Mouse (Mus musculus): ENCODE measurements around the gene Gk5. TPM values are rescaled to one million over a fixed set of nuclear protein-coding genes. Genes with fewer than 3 reads are reported as not detected.
"Not testable (repeated sequence)": the region's sequence is repeated elsewhere in the genome, so short reads cannot be mapped to it uniquely, and the experiment has no call there.

Gk5 gene
- polyA plus RNA-seq, 1 experiment from 2014 or later = 0.38 TPM

DNA sequence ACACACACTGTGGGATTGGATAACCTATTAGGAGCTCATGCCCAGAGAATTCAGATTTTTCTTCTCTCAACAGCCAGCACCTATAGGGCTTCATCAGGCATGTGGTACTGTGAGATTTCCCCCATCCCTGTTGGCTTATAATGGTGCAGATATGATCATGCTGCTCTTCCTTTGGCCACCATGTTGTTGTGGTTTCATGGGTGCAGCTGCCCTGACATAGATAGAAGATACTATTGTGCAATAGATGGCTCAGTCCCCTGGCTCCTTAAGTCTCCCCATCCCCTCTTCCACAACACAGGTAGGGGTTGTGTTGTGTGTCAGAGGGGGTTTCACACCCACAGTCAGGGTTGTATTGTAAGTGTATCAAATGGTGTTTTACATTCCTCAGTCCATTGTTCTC is 25.7 kb downstream of the Gk5 start:
- Histone ChIP-seq H3K4me2 (no peak overlapping the region), H3K36me3 (replicated peaks) (no peaks in the 10 kb centered on the region), H3K4me3 (replicated peaks) (no peak overlapping the region), H3K9me3 (replicated peaks) (no peaks in the 10 kb centered on the region), H3K27ac (replicated peaks) (no peak overlapping the region), H3K27me3 (no peaks in the 10 kb centered on the region), H3K9ac (no peak overlapping the region), H3K4me1 (replicated peaks) (no peaks in the 10 kb centered on the region)
- no peak for ATAC-seq (ENCODE audit: insufficient read depth)

- Histone ChIP-seq H3K36me3 (replicated peaks) (no peaks in the 10 kb centered on the region), H3K27me3 (no peaks in the 10 kb centered on the region), H3K4me3 (replicated peaks) (no peak overlapping the region), H3K9ac (no peak overlapping the region), H3K4me2 (no peak overlapping the region), H3K27ac (replicated peaks) (no peak overlapping the region), H3K9me3 (replicated peaks) (no peaks in the 10 kb centered on the region), H3K4me1 (replicated peaks) (no peaks in the 10 kb centered on the region)
- 68% methylated on average over 7 of the region's 7 CpGs for WGBS (ENCODE audit: insufficient replicate concordance)
- no peak for ATAC-seq (ENCODE audit: insufficient read depth)
These were observed 33.6 kb downstream of the Gk5 start for GRCm38 (mm10) chr9:96152801-96153200.

DNA sequence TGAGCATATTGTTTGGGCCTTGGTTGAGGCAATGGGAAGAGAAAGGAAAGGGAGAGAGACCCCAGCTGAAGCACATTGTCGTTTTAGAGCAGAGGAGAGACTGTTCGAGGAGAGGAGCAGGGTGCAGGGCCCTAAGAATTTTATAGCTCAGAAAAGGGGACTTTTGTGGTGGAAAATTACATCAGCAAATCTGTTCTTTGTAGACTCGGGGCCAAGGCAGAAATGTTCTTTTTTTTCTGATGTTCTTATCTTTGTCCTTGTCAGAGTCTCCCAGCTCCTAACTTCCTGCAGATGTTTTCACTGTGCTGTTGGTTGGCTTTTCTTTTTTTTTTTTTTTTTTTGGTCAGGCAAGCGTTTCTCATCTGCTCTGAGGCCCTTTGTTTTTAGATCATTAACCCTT is 39.3 kb downstream of the Gk5 start:
- Histone ChIP-seq H3K36me3 (replicated peaks) (no peaks in the 10 kb centered on the region), H3K4me3 (replicated peaks) (no peak overlapping the region), H3K4me1 (replicated peaks) (no peaks in the 10 kb centered on the region), H3K4me2 (no peak overlapping the region), H3K27me3 (no peaks in the 10 kb centered on the region), H3K9ac (no peak overlapping the region), H3K27ac (replicated peaks) (no peak overlapping the region), H3K9me3 (replicated peaks) (no peaks in the 10 kb centered on the region)
- WGBS (ENCODE audit: insufficient replicate concordance) = 10% methylated on average over 4 of the region's 4 CpGs
- ATAC-seq (ENCODE audit: insufficient read depth) = no peak

- no peak overlapping the region for H3K27ac ChIP-seq (replicated peaks)
- no peaks in the 10 kb centered on the region for H3K4me1 ChIP-seq (replicated peaks)
- no peaks in the 10 kb centered on the region for H3K27me3 ChIP-seq
- H3K9ac ChIP-seq = no peak overlapping the region
- no peak for ATAC-seq (ENCODE audit: insufficient read depth)
- no peak overlapping the region for H3K4me3 ChIP-seq (replicated peaks)
- H3K9me3 ChIP-seq (replicated peaks) = no peaks in the 10 kb centered on the region
- WGBS (ENCODE audit: insufficient replicate concordance) = 46% methylated on average over 3 of the region's 3 CpGs
- no peaks in the 10 kb centered on the region for H3K36me3 ChIP-seq (replicated peaks)
- no peak overlapping the region for H3K4me2 ChIP-seq
These were observed 39.9 kb downstream of the Gk5 start for GRCm38 (mm10) chr9:96159047-96159446.

- Histone ChIP-seq H3K4me3 (replicated peaks) (no peak overlapping the region), H3K27me3 (no peaks in the 10 kb centered on the region), H3K9me3 (replicated peaks) (no peaks in the 10 kb centered on the region), H3K4me1 (replicated peaks) (no peaks in the 10 kb centered on the region), H3K36me3 (replicated peaks) (no peaks in the 10 kb centered on the region), H3K9ac (no peak overlapping the region), H3K27ac (replicated peaks) (no peak overlapping the region), H3K4me2 (no peak overlapping the region)
- no peak for ATAC-seq (ENCODE audit: insufficient read depth)
- WGBS (ENCODE audit: insufficient replicate concordance) = 81% methylated on average over 3 of the region's 3 CpGs
These were observed 41.6 kb downstream of the Gk5 start for GRCm38 (mm10) chr9:96160767-96161166.

GRCm38 (mm10) chr9:96162421-96162820 is 43.3 kb downstream of the Gk5 start:
- Histone ChIP-seq H3K4me1 (replicated peaks) (no peaks in the 10 kb centered on the region), H3K9me3 (replicated peaks) (no peaks in the 10 kb centered on the region), H3K27ac (replicated peaks) (no peak overlapping the region), H3K27me3 (no peaks in the 10 kb centered on the region), H3K4me3 (replicated peaks) (no peak overlapping the region), H3K9ac (no peak overlapping the region), H3K4me2 (no peak overlapping the region), H3K36me3 (replicated peaks) (no peaks in the 10 kb centered on the region)
- 67% methylated on average over 5 of the region's 5 CpGs for WGBS (ENCODE audit: insufficient replicate concordance)
- no peak for ATAC-seq (ENCODE audit: insufficient read depth)

DNA sequence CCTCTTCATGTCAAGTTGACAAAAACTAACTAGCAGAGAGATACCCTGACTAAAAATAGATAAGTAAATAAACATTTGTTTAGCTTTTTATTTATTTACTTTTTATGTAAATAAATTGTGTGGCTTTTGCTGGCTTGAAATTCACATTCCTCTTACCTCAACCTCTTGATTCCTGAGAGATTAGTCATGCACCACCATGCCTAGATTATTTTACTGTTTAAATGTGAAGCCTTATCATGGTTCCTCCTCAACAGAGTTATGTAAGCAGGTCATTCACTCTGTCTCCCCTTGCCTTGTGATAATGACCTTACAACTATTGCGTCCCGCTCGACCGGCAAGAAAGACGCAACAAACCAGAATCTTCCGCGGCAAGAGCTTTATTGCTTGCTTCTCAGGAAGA is 44.3 kb downstream of the Gk5 start:
- H3K9ac ChIP-seq = no peak overlapping the region
- no peak overlapping the region for H3K4me3 ChIP-seq (replicated peaks)
- H3K27ac ChIP-seq (replicated peaks) = no peak overlapping the region
- no peak overlapping the region for H3K4me2 ChIP-seq
- WGBS (ENCODE audit: insufficient replicate concordance) = 89% methylated on average over 7 of the region's 7 CpGs
- no peaks in the 10 kb centered on the region for H3K9me3 ChIP-seq (replicated peaks)
- H3K4me1 ChIP-seq (replicated peaks) = no peaks in the 10 kb centered on the region
- no peaks in the 10 kb centered on the region for H3K27me3 ChIP-seq
- H3K36me3 ChIP-seq (replicated peaks) = no peaks in the 10 kb centered on the region
- ATAC-seq (ENCODE audit: insufficient read depth) = no peak

DNA sequence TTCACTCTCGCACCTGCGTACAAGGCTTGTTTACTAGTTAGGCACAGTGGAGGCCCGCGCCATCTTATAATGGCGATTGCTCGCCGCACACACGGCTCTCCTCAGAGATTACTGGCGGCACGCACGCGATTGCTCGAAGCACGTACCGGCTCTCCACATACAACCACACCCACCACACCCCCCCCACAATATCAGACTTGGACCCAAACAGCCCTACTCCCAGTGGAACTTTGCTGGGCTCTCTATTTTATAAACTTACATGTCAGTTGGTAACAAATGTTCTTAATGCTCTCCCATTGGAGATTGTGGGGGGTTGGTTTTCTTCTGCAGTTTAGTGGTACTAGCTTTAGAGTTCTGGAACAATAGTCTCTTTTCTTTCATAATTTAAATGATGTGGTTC is 44.8 kb downstream of the Gk5 start:
- not testable (repeated sequence) for H3K4me3 ChIP-seq (replicated peaks); H3K36me3 ChIP-seq (replicated peaks); H3K27me3 ChIP-seq; H3K27ac ChIP-seq (replicated peaks); H3K9me3 ChIP-seq (replicated peaks); H3K4me2 ChIP-seq; H3K4me1 ChIP-seq (replicated peaks); ATAC-seq (ENCODE audit: insufficient read depth); H3K9ac ChIP-seq
- WGBS (ENCODE audit: insufficient replicate concordance) = 92% methylated on average over 15 of the region's 15 CpGs

- Histone ChIP-seq H3K4me2 (no peak overlapping the region), H3K4me3 (replicated peaks) (no peak overlapping the region), H3K9ac (no peak overlapping the region), H3K27me3 (no peaks in the 10 kb centered on the region), H3K4me1 (replicated peaks) (no peaks in the 10 kb centered on the region), H3K27ac (replicated peaks) (no peak overlapping the region), H3K36me3 (replicated peaks) (no peaks in the 10 kb centered on the region), H3K9me3 (replicated peaks) (no peaks in the 10 kb centered on the region)
- ATAC-seq (ENCODE audit: insufficient read depth) = no peak
- WGBS (ENCODE audit: insufficient replicate concordance) = 30% methylated on average over 5 of the region's 5 CpGs
These were observed 48.0 kb downstream of the Gk5 start for GRCm38 (mm10) chr9:96167168-96167585.

DNA sequence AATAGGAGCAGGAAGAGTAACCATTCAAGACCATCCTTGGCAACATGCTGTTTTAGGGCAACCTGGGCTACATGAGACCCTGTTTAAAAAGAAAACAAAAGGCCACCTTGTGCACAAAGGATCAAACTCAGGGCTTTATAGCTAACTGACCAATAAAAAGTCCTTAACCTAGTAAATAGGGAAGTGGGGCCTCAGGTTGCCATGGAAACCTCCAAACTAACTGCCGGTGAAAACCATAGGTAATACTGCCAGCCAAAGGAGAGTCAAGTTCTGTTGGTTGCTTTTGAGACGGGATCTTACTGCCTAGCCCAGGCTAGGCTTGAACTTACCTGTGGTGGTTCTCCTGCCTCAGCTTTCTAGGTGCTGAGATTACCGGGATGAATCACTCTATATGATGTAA is 51.4 kb downstream of the Gk5 start:
- 43% methylated on average over 3 of the region's 3 CpGs for WGBS (ENCODE audit: insufficient replicate concordance)

GRCm38 (mm10) chr9:96184909-96185308 is 65.7 kb downstream of the Gk5 start:
- no peaks in the 10 kb centered on the region for H3K4me1 ChIP-seq (replicated peaks)
- H3K27ac ChIP-seq (replicated peaks) = no peak overlapping the region
- H3K36me3 ChIP-seq (replicated peaks) = no peaks in the 10 kb centered on the region
- H3K4me2 ChIP-seq = no peak overlapping the region
- H3K27me3 ChIP-seq = no peaks in the 10 kb centered on the region
- no peak overlapping the region for H3K9ac ChIP-seq
- 62% methylated on average over 4 of the region's 4 CpGs for WGBS (ENCODE audit: insufficient replicate concordance)
- H3K4me3 ChIP-seq (replicated peaks) = no peak overlapping the region
- no peaks in the 10 kb centered on the region for H3K9me3 ChIP-seq (replicated peaks)
- no peak for ATAC-seq (ENCODE audit: insufficient read depth)

More for the DNA sequence above, 51.4 kb downstream of the Gk5 start:
- Histone ChIP-seq H3K27me3 (no peaks in the 10 kb centered on the region; the same call in 1 of the 2 replicates), H3K4me1 (replicated peaks) (no peaks in the 10 kb centered on the region), H3K9me3 (replicated peaks) (no peaks in the 10 kb centered on the region), H3K4me3 (replicated peaks) (no peak overlapping the region), H3K36me3 (replicated peaks) (no peaks in the 10 kb centered on the region), H3K4me2 (no peak overlapping the region), H3K27ac (replicated peaks) (no peak overlapping the region), H3K9ac (no peak overlapping the region)
- ATAC-seq (ENCODE audit: insufficient read depth) = no peak

- 48% methylated on average over 7 of the region's 7 CpGs for WGBS (ENCODE audit: insufficient replicate concordance)
- Histone ChIP-seq H3K36me3 (replicated peaks) (no peaks in the 10 kb centered on the region), H3K27ac (replicated peaks) (no peak overlapping the region), H3K4me1 (replicated peaks) (no peaks in the 10 kb centered on the region), H3K27me3 (no peaks in the 10 kb centered on the region), H3K4me3 (replicated peaks) (no peak overlapping the region), H3K4me2 (no peak overlapping the region), H3K9ac (no peak overlapping the region), H3K9me3 (replicated peaks) (no peaks in the 10 kb centered on the region)
- ATAC-seq (ENCODE audit: insufficient read depth) = no peak
These were observed 67.5 kb downstream of the Gk5 start for GRCm38 (mm10) chr9:96186701-96187100.
